Mouse (Mus musculus) thymus, adult 2 months (tissue): Measurements from ENCODE around the gene Zbtb22.
A peak's percentile ranks its signal among the peaks of the same experiment; 100 is the strongest.

ENCODE experiments used
- CTCF ChIP-seq: fragments of 200-500 bp; IDR thresholded peaks from 2 replicates; pipeline ENCODE4 v1.5.1; 2012; ENCODE audit warnings: mild to moderate bottlenecking, control low read depth, low read length, moderate library complexity, borderline replicate concordance; ENCODE audit not compliant: control insufficient read depth, poor library complexity, insufficient read depth; ENCODE audit errors: extremely low read depth
- POLR2A ChIP-seq: fragments of 200-500 bp; IDR thresholded peaks from 2 replicates; pipeline ENCODE4 v1.6.1; 2012; ENCODE audit warnings: mild to moderate bottlenecking, low read length, control low read depth, moderate library complexity; ENCODE audit not compliant: control insufficient read depth, poor library complexity, insufficient read depth; ENCODE audit errors: extremely low read depth

GRCm38 (mm10) chr17:33915671-33916250 is at the start of gene Zbtb22, which contains the start of gene Tapbp:
- TF ChIP-seq POLR2A (no peak; the same call in 1 of the 2 replicates), CTCF (0 out of 2 replicates have a peak, but pooled peaks have one; percentile 8)
